Mouse (Mus musculus) cortical plate, adult 2 months (tissue): ENCODE data around the gene Sult2b1. TPM values are rescaled to one million over a fixed set of nuclear protein-coding genes. Genes with fewer than 3 reads are reported as not detected.

Experiments used
- H3K27ac ChIP-seq: fragments of 200-500 bp; 2 replicates; pipeline ENCODE4 v1.5.1; 2012; ENCODE audit warnings: low read length, control low read depth, inconsistent platforms; ENCODE audit not compliant: insufficient read depth
- H3K4me1 ChIP-seq: fragments of 200-500 bp; 2 replicates; pipeline ENCODE4 v1.6.1; 2011; ENCODE audit warnings: low read length; ENCODE audit not compliant: control insufficient read depth, insufficient read depth
- H3K4me3 ChIP-seq: fragments of 200-500 bp; 2 replicates; pipeline ENCODE4 v1.5.1; 2011; ENCODE audit warnings: mild to moderate bottlenecking, low read length, control low read depth; ENCODE audit not compliant: insufficient read depth
- CTCF ChIP-seq: fragments of 200-500 bp; IDR thresholded peaks from 2 replicates; pipeline ENCODE4 v1.5.1; 2011; ENCODE audit warnings: mild to moderate bottlenecking, control low read depth, low read length; ENCODE audit not compliant: insufficient read depth; ENCODE audit errors: extremely low read depth
- POLR2A ChIP-seq: fragments of 200-500 bp; IDR thresholded peaks from 2 replicates; pipeline ENCODE4 v1.6.1; 2011; ENCODE audit warnings: mild to moderate bottlenecking, low read length, control low read depth; ENCODE audit not compliant: insufficient read depth; ENCODE audit errors: extremely low read depth
- polyA plus RNA-seq: library from polyadenylated mRNA; depleted of rRNA; stranded (reverse); fragments of >200 nt; gene quantifications from 2 replicates; pipeline ENCODE4 v1.2.3, GENCODE M21; 2012

Sult2b1 gene
- polyA plus RNA-seq, 1 experiment, result 26.6 TPM

GRCm38 (mm10) chr7:45779081-45779641, 5.3 kb downstream of the Sult2b1 start:
- Histone ChIP-seq H3K4me1 (no peaks in the 10 kb centered on the region), H3K27ac (no peak overlapping the region), H3K4me3 (peak overlapping the region; percentile 11; the same call in 1 of the 2 replicates)
- no peak for TF ChIP-seq CTCF
- TF ChIP-seq POLR2A, result no peak

GRCm38 (mm10) chr7:45775237-45775636, 9.2 kb downstream of the Sult2b1 start:
- TF ChIP-seq POLR2A (no peak), CTCF (no peak)
- Histone ChIP-seq H3K4me3 (no peak overlapping the region), H3K4me1 (no peaks in the 10 kb centered on the region), H3K27ac (no peak overlapping the region)

DNA sequence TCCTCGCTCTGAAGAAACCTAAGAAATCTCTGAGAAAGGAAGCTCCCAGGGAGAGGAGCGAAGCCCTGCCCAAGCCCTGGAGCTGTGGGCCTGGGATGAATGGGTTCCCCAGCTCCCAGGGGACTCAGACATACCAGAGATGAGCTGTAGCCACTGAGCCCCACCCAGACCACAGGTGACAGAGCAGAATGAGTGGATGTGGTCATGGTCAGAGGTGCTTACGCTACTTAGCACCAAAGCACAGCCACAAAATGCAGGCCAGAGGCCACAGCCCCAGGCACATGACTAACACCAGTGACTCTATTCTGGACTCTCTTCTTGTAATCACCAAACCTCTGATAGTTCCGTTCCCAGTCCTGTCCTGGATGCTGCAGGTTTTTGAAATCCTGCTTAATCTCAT, 13.4 kb downstream of the Sult2b1 start:
- TF ChIP-seq POLR2A (no peak), CTCF (no peak)

DNA sequence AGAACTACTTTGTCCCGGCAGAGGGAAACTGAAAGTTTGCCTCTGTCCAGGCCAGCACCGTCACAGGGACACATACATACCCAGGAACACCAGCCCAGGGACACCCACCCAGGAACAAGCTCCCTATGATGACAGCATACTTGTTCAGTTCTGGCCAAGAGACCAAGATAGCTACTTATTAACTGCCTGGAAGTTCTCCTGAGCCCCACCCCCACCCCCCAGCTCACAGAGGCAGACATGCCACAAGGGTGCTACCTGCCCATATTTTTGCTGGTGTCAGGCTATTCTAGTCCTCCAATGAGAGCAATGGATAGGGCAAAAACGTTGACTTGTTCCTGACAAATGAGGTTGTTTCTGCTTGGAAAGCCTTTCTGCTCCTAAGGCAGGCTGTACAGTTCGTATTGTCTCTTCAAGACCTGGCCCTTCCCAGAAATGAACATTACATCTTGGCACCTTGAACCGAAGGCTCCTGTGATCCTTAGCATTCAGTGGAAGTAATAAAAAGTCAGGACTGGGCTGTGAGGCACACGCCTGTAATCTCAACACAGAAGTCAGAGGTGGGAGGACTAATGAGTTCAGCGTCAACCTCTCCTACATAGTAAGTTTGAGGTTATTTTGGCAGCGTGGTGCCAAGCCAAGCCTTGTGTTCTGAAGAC, 13.9 kb downstream of the Sult2b1 start:
- no peak overlapping the region for H3K4me3 ChIP-seq

More for the DNA sequence above, 13.4 kb downstream of the Sult2b1 start:
- H3K27ac ChIP-seq, result no peak overlapping the region
- H3K4me1 ChIP-seq, result no peaks in the 10 kb centered on the region
- H3K4me3 ChIP-seq, result no peak overlapping the region

GRCm38 (mm10) chr7:45767500-45767899, 17.0 kb downstream of the Sult2b1 start:
- TF ChIP-seq POLR2A, result no peak
- TF ChIP-seq CTCF, result no peak
- H3K27ac ChIP-seq, result no peak overlapping the region
- no peaks in the 10 kb centered on the region for H3K4me1 ChIP-seq
- H3K4me3 ChIP-seq, result no peak overlapping the region

More for the DNA sequence above, 13.9 kb downstream of the Sult2b1 start:
- Histone ChIP-seq H3K27ac (no peak overlapping the region), H3K4me1 (no peaks in the 10 kb centered on the region)
- TF ChIP-seq POLR2A, result no peak
- TF ChIP-seq CTCF, result no peak

- Histone ChIP-seq H3K4me3 (no peak overlapping the region), H3K4me1 (no peaks in the 10 kb centered on the region), H3K27ac (no peak overlapping the region)
- no peak for TF ChIP-seq CTCF
- no peak for TF ChIP-seq POLR2A
Observed at GRCm38 (mm10) chr7:45766764-45767163, 17.7 kb downstream of the Sult2b1 start.

- TF ChIP-seq CTCF (no peak), POLR2A (no peak)
- Histone ChIP-seq H3K4me1 (no peaks in the 10 kb centered on the region), H3K27ac (no peak overlapping the region), H3K4me3 (no peak overlapping the region)
Observed at GRCm38 (mm10) chr7:45765995-45766394, 18.5 kb downstream of the Sult2b1 start.

DNA sequence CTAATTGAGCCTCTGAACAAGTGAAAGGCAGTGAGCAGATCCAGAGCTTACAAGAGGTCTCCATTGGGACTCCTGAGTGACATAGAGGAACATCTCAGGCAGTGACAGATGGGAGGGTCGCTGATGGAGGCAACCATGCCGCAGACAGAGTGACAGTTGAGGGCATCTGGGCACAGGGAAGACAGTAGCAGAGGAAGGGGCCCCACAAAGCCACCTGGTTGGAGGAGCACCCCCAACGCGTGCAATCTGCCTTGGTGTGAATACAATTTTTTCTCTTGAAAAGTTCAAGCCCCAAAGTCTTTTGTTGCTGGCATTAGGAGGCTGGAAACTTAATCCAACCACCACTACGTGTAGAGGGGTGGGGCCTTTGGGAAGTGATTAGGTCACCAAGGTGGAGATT, 24.3 kb downstream of the Sult2b1 start:
- TF ChIP-seq CTCF, result no peak
- no peak for TF ChIP-seq POLR2A
- no peak overlapping the region for H3K4me3 ChIP-seq
- H3K4me1 ChIP-seq, result no peaks in the 10 kb centered on the region
- no peak overlapping the region for H3K27ac ChIP-seq

DNA sequence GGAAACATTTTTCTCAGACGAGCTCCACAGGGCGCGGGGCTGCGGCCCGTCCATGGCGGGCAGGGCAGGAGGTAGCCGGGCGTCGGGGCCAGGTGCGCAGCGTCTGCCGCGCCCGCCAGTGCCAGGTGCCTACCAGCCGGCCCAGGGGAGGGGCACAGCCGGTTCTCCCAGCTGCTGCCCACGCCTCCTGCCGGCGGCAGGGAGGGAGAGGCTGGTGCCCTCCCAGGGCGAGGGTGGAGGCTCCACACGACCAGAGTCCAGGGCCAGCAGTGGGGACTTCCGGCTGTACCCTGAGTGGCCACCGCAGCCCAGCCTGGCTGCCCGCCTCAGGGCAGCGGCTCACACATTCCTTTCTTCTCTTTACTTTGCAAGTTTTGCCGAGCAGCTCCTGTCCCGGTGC, 25.1 kb downstream of the Sult2b1 start:
- TF ChIP-seq CTCF (no peak), POLR2A (no peak)
- Histone ChIP-seq H3K4me1 (no peaks in the 10 kb centered on the region), H3K27ac (no peak overlapping the region), H3K4me3 (no peak overlapping the region)

- Histone ChIP-seq H3K4me1 (no peaks in the 10 kb centered on the region), H3K4me3 (no peak overlapping the region), H3K27ac (no peak overlapping the region)
- TF ChIP-seq POLR2A (no peak), CTCF (no peak)
Observed at GRCm38 (mm10) chr7:45755703-45756102, 28.8 kb downstream of the Sult2b1 start.
